Mouse (Mus musculus) CH12.LX (cell line): ENCODE results near the gene Arrdc1. TPM values are rescaled to one million over a fixed set of nuclear protein-coding genes. Genes with fewer than 3 reads are reported as not detected.

Experiments used
- DNase-seq: peaks from one replicate; pipeline ENCODE4 v3.0.0-alpha.2; 2013; ENCODE audit errors: extremely low read depth
- H3K27ac ChIP-seq: 2 replicates; pipeline ENCODE4 v1.5.1; 2012; ENCODE audit warnings: low read depth, mild to moderate bottlenecking, control low read depth, moderate library complexity; ENCODE audit not compliant: insufficient read depth
- H3K27me3 ChIP-seq: replicated peaks from 2 replicates; pipeline ENCODE3; 2012; ENCODE audit warnings: inconsistent platforms
- H3K36me3 ChIP-seq, 2 experiments: replicated peaks in 1 of 2; 2 replicates each; pipeline versions ENCODE3 to v1.6.1; 2012; ENCODE audit warnings: inconsistent platforms in 1 of 2, low read length in 1 of 2, mild to moderate bottlenecking in 1 of 2, mixed read lengths in 1 of 2, moderate library complexity in 1 of 2; ENCODE audit not compliant: control insufficient read depth in 1 of 2, insufficient read depth in 1 of 2
- H3K4me1 ChIP-seq, 2 experiments: 2 replicates each; pipeline ENCODE4 v1.6.1; 2012; ENCODE audit warnings: inconsistent platforms in 1 of 2, moderate library complexity in 1 of 2; ENCODE audit not compliant: insufficient read depth in 2 of 2, control insufficient read depth in 1 of 2
- H3K4me2 ChIP-seq: 2 replicates; pipeline ENCODE4 v1.6.1; 2012; ENCODE audit warnings: low read depth, mild to moderate bottlenecking, control low read depth; ENCODE audit not compliant: poor library complexity, insufficient read depth, severe bottlenecking
- H3K4me3 ChIP-seq, 3 experiments: fragments of 150-350 bp in 1 of 3; sonication (generic) in 1 of 3; replicated peaks in 1 of 3; 2 replicates each; pipeline versions ENCODE3 to v1.5.1; 2011 to 2012; ENCODE audit warnings: low read depth in 2 of 3, low read length in 2 of 3, mild to moderate bottlenecking in 2 of 3, moderate library complexity in 2 of 3, control low read depth in 1 of 3, improper control_type of control experiment in 1 of 3, inconsistent platforms in 1 of 3, mixed read lengths in 1 of 3; ENCODE audit not compliant: poor library complexity in 1 of 3
- H3K79me2 ChIP-seq: replicated peaks from 2 replicates; pipeline ENCODE4 v1.6.1; 2012; ENCODE audit warnings: mild to moderate bottlenecking, moderate library complexity; ENCODE audit not compliant: control insufficient read depth, poor library complexity, insufficient read depth, severe bottlenecking; ENCODE audit errors: extremely low read depth
- H3K9ac ChIP-seq: 2 replicates; pipeline ENCODE4 v1.6.1; 2012; ENCODE audit warnings: low read depth, mild to moderate bottlenecking, control low read depth, moderate library complexity; ENCODE audit not compliant: insufficient read depth
- H3K9me3 ChIP-seq: replicated peaks from 2 replicates; pipeline ENCODE3; 2012; ENCODE audit warnings: low read length, inconsistent platforms, mixed read lengths
- CTCF ChIP-seq, 2 experiments: IDR thresholded peaks in 1 of 2; conservative IDR thresholded peaks in 1 of 2; 2 replicates each; pipeline ENCODE4 v1.5.1; 2011 to 2012; ENCODE audit warnings: low read depth in 2 of 2, low read length in 2 of 2, improper control_type of control experiment in 1 of 2, inconsistent platforms in 1 of 2, mild to moderate bottlenecking in 1 of 2, moderate library complexity in 1 of 2
- ELF1 ChIP-seq: IDR thresholded peaks from 2 replicates; pipeline ENCODE4 v1.6.1; 2014; ENCODE audit warnings: low read depth, mild to moderate bottlenecking, inconsistent platforms, low read length, improper control_type of control experiment
- EP300 ChIP-seq: IDR thresholded peaks from 2 replicates; pipeline ENCODE4 v1.6.1; 2011; ENCODE audit warnings: low read length, improper control_type of control experiment
- GABPA ChIP-seq: IDR thresholded peaks from 2 replicates; pipeline ENCODE4 v1.6.1; 2012; ENCODE audit warnings: low read depth, low read length, improper control_type of control experiment, inconsistent platforms; ENCODE audit not compliant: insufficient replicate concordance
- KAT2A ChIP-seq: IDR thresholded peaks from 2 replicates; pipeline ENCODE4 v1.6.1; 2012; ENCODE audit warnings: low read length, improper control_type of control experiment, inconsistent platforms; ENCODE audit not compliant: insufficient replicate concordance
- MAX ChIP-seq: IDR thresholded peaks from 2 replicates; pipeline ENCODE4 v1.6.1; 2011; ENCODE audit warnings: low read length, improper control_type of control experiment
- MAZ ChIP-seq: IDR thresholded peaks from 2 replicates; pipeline ENCODE4 v1.6.1; 2012; ENCODE audit warnings: low read depth, mild to moderate bottlenecking, inconsistent platforms, low read length, improper control_type of control experiment, moderate library complexity
- MEF2A ChIP-seq: IDR thresholded peaks from 2 replicates; pipeline ENCODE4 v1.6.1; 2014; ENCODE audit warnings: low read depth, mild to moderate bottlenecking, inconsistent platforms, low read length, improper control_type of control experiment, borderline replicate concordance
- MXI1 ChIP-seq: IDR thresholded peaks from 2 replicates; pipeline ENCODE4 v1.6.1; 2011; ENCODE audit warnings: mild to moderate bottlenecking, low read depth, low read length, improper control_type of control experiment
- MYC ChIP-seq: IDR thresholded peaks from 2 replicates; pipeline ENCODE4 v1.6.1; 2011; ENCODE audit warnings: low read depth, mild to moderate bottlenecking, improper control_type of control experiment, low read length
- NELFE ChIP-seq: IDR thresholded peaks from 2 replicates; pipeline ENCODE4 v1.6.1; 2011; ENCODE audit warnings: low read depth, low read length, improper control_type of control experiment
- POLR2A ChIP-seq: IDR thresholded peaks from 2 replicates; pipeline ENCODE4 v1.6.1; 2011; ENCODE audit warnings: low read depth, mild to moderate bottlenecking, improper control_type of control experiment, low read length
- POLR2AphosphoS2 ChIP-seq: IDR thresholded peaks from 2 replicates; pipeline ENCODE4 v1.6.1; 2011; ENCODE audit warnings: low read depth, low read length, improper control_type of control experiment
- RAD21 ChIP-seq: IDR thresholded peaks from 2 replicates; pipeline ENCODE4 v1.6.1; 2011; ENCODE audit warnings: low read depth, mild to moderate bottlenecking, low read length, improper control_type of control experiment, moderate library complexity
- SMC3 ChIP-seq: IDR thresholded peaks from 2 replicates; pipeline ENCODE4 v1.6.1; 2011; ENCODE audit warnings: low read depth, low read length, improper control_type of control experiment
- TCF12 ChIP-seq: IDR thresholded peaks from 2 replicates; pipeline ENCODE4 v1.6.1; 2014; ENCODE audit warnings: low read depth, mild to moderate bottlenecking, inconsistent platforms, low read length, improper control_type of control experiment
- UBTF ChIP-seq: IDR thresholded peaks from 2 replicates; pipeline ENCODE4 v1.6.1; 2012; ENCODE audit warnings: low read depth, mild to moderate bottlenecking, inconsistent platforms, low read length, improper control_type of control experiment, moderate library complexity
- USF1 ChIP-seq: IDR thresholded peaks from 2 replicates; pipeline ENCODE4 v1.6.1; 2014; ENCODE audit warnings: low read depth, mild to moderate bottlenecking, inconsistent platforms, low read length, improper control_type of control experiment
- USF2 ChIP-seq: conservative IDR thresholded peaks from 2 replicates; pipeline ENCODE4 v1.6.1; 2011; ENCODE audit warnings: low read depth, low read length, improper control_type of control experiment
- ZC3H11A ChIP-seq: IDR thresholded peaks from 2 replicates; pipeline ENCODE4 v1.6.1; 2012; ENCODE audit warnings: low read depth, mild to moderate bottlenecking, inconsistent platforms, low read length, improper control_type of control experiment
- ZKSCAN1 ChIP-seq: IDR thresholded peaks from 2 replicates; pipeline ENCODE4 v1.6.1; 2012; ENCODE audit warnings: low read depth, inconsistent platforms, low read length, improper control_type of control experiment, borderline replicate concordance
- ZMIZ1 ChIP-seq: IDR thresholded peaks from 2 replicates; pipeline ENCODE4 v1.6.1; 2012; ENCODE audit warnings: low read depth, mild to moderate bottlenecking, inconsistent platforms, low read length, improper control_type of control experiment
- dilution Hi-C: fragments of 300-500 bp; cut with MboI; formaldehyde crosslinking; loops from 2 replicates; pipeline ENCODE4 v1.14.3; 2020; ENCODE audit warnings: low sequenced_read_pairs; ENCODE audit not compliant: extremely low pct_unique_long_range_greater_than_20kb, extremely low pct_ligation_motif_present
- in situ Hi-C: fragments of 300-500 bp; cut with MboI; formaldehyde crosslinking; loops from 3 replicates; pipeline ENCODE4 v1.14.3; 2019; ENCODE audit warnings: low sequenced_read_pairs, low pct_ligation_motif_present, low pct_unique_long_range_greater_than_20kb, mixed read lengths
- polyA plus RNA-seq: library from polyadenylated mRNA; unstranded; fragments of >175 nt; gene quantifications from 2 replicates; pipeline ENCODE4 v1.2.1, GENCODE M21; 2012; ENCODE audit warnings: low read depth; ENCODE audit not compliant: insufficient read length
- total RNA-seq, 2 experiments: library from RNA; depleted of rRNA; stranded (reverse); fragments of 300-350 nt in 1 of 2; fragments of >200 nt in 1 of 2; gene quantifications; 2 replicates each; pipeline ENCODE4 v1.2.3; 2012 to 2014

Gene Arrdc1
- total and polyA plus RNA-seq, 3 experiments = 24.6 to 32.8 (median 31.5) TPM

DNA sequence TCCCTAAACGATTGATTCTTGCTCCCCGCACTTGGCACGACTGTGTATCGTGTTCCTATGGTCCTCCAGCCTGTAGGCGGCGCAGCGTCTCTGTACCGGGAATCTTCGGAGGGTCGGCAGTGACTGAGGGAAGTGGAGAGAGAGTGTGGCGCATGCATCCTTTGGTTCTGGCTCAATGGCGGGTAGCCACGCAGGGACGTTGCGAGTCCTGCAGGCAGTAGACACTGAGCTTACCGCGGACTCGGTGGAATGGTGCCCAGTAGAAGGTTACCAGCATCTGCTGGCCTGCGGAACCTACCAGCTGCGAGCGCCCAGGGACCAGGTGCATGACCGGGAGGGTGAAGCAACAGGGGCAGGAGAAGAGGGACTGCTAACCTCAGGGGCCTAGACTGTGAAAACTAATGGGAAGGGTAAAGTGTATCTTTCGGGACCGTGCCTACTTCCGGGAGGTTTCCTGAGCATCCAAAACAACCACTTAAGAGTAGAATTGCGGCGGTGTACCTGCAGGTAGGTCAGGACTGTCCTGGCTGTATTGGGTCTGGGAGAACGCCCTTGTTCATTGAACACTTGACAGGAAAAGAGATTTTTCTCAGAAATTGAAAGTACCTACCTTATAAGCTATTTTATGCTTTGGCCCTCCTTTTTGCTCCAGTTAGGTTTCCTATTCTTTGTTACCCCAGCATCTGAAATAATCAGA lies 27.4 kb upstream of the Arrdc1 start, which contains the start of gene Dph7 (continued):
- 0 out of 2 replicates have a peak, but pooled peaks have one; percentile 51 for TF ChIP-seq KAT2A
- no peak for TF ChIP-seq UBTF
- TF ChIP-seq USF2 = 0 out of 2 replicates have a peak, but pooled peaks have one; percentile 11
- peak; percentile 98 for TF ChIP-seq POLR2AphosphoS2
- peak; percentile 59 to 94 for TF ChIP-seq CTCF (conservative IDR thresholded peaks at IDR 0.05 in 1 of 2, IDR thresholded peaks at IDR 0.05 in 1 of 2; ENCODE audit: low read depth in 2 of 2, low read length in 2 of 2)
- no peak for TF ChIP-seq USF1
- peak; percentile 81 for TF ChIP-seq NELFE
- TF ChIP-seq RAD21 = no peak; the same call in none of the 2 replicates

GRCm38 (mm10) chr2:24960910-24961309 lies 25.9 kb upstream of the Arrdc1 start:
- peaks cover 44 to 76% of the 10 kb centered on the region in 2 experiments for H3K36me3 ChIP-seq
- H3K4me2 ChIP-seq = no peak overlapping the region
- H3K27ac ChIP-seq = no peak overlapping the region
- H3K9ac ChIP-seq = no peak overlapping the region
- peaks cover 0 to 32% of the 10 kb centered on the region in 2 experiments; a peak in 3 of 4 replicates for H3K4me1 ChIP-seq
- no peaks in the 10 kb centered on the region for H3K27me3 ChIP-seq
- no peak for DNase-seq
- no peak overlapping the region for H3K4me3 ChIP-seq
- dilution Hi-C loops = no loop called here
- peaks cover 20% of the 10 kb centered on the region for H3K79me2 ChIP-seq
- in situ Hi-C loops = no loop called here
- no peaks in the 10 kb centered on the region for H3K9me3 ChIP-seq
- TF ChIP-seq MAX (no peak), TCF12 (peak; percentile 28; the same call in 1 of the 2 replicates), CTCF (conservative IDR thresholded peaks at IDR 0.05 in 1 of 2, IDR thresholded peaks at IDR 0.05 in 1 of 2; ENCODE audit: low read depth in 2 of 2, low read length in 2 of 2) (peak; percentile 27 to 62; a peak in 3 of 4 replicates), EP300 (no peak), ZC3H11A (no peak), RAD21 (peak; percentile 15), MAZ (no peak), SMC3 (peak; percentile 15; the same call in 1 of the 2 replicates)

GRCm38 (mm10) chr2:24952537-24953055 lies 17.5 kb upstream of the Arrdc1 start:
- in situ Hi-C loops (no loop called here), dilution Hi-C loops (no loop called here)
- no peak overlapping the region for H3K4me3 ChIP-seq
- peaks cover 4 to 60% of the 10 kb centered on the region in 2 experiments; a peak in 3 of 4 replicates for H3K4me1 ChIP-seq
- peaks cover 2% of the 10 kb centered on the region for H3K27me3 ChIP-seq
- no peak overlapping the region for H3K27ac ChIP-seq
- H3K36me3 ChIP-seq = peaks cover 35 to 56% of the 10 kb centered on the region in 2 experiments
- TF ChIP-seq MEF2A = no peak
- TF ChIP-seq ELF1 = no peak
- no peak for TF ChIP-seq GABPA
- TF ChIP-seq ZKSCAN1 = no peak
- no peak for TF ChIP-seq MYC
- no peak for TF ChIP-seq ZMIZ1
- TF ChIP-seq MXI1 = no peak
- no peak for TF ChIP-seq POLR2A
- TF ChIP-seq RAD21 = no peak
- TF ChIP-seq, all 38 proteins: peak for 0
- no peak for DNase-seq
- Histone ChIP-seq H3K9ac (no peak overlapping the region), H3K9me3 (no peaks in the 10 kb centered on the region), H3K4me2 (no peak overlapping the region), H3K79me2 (peaks cover 22% of the 10 kb centered on the region)
